Comparison of ENCODE assay signal across 14 mouse cellular contexts in the genomic region with DNA sequence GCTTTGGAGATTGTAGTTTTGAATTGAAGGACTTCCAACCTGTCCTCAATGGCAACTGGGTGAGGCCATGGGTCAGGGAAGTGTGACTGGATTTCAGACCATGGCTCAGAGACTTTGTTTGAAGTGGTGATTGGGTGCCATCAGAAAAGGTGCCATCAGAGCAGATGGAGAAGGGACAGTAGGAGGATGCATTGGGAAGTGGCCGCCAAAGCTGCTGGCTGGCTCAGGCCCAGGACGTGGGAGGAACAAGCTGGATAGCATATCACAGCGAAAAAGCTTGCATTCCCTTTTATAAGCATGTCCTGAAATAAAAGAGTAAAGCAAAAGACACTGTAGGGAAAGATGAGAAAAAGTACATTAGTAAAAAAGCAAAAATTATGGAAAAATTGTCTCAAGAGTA. TPM values are rescaled to one million over a fixed set of nuclear protein-coding genes. Genes with fewer than 3 reads are reported as not detected.
DNase-seq lines count a peak whose midpoint lies in the region; ATAC-seq and TF ChIP-seq lines count a peak whose summit lies in the region.
"Had no signal": no experiment of that assay in that cellular context is flagged by ENCODE, and none has a peak within 500 bp of the region (broad histone marks: within the 10 kb centered on the region; RNA-seq: fewer than 3 reads in every experiment).

No protein-coding gene starts in this region.

- 80% methylated on average over 3 of the region's 3 CpGs for WGBS in hindbrain, postnatal 0 days

- no peak overlapping the region for H3K27ac ChIP-seq in hindbrain, postnatal 0 days
- H3K27ac ChIP-seq: limb, embryonic 13.5 days; lung, embryonic 15.5 days; midbrain, embryonic 10.5 days had no signal

- H3K9me3 ChIP-seq in hindbrain, postnatal 0 days (ENCODE audit: low read length) = no peaks in the 10 kb centered on the region
- H3K9me3 ChIP-seq: lung, embryonic 15.5 days; midbrain, embryonic 10.5 days had no signal

- H3K36me3 ChIP-seq in hindbrain, postnatal 0 days (ENCODE audit: insufficient read depth, low read length) = no peaks in the 10 kb centered on the region
- H3K36me3 ChIP-seq: limb, embryonic 13.5 days; lung, embryonic 15.5 days; midbrain, embryonic 10.5 days had no signal

- H3K4me2 ChIP-seq in hindbrain, postnatal 0 days (ENCODE audit: low read depth, low read length) = no peak overlapping the region
- H3K4me2 ChIP-seq: limb, embryonic 13.5 days; lung, embryonic 15.5 days had no signal

- peak; percentile 93 to 94 for DNase-seq in cerebellum, postnatal 14 days
- DNase-seq in layer of hippocampus, adult 18-20 months (ENCODE audit: low spot score in 2 of 2) = peak; percentile 86 to 95
- DNase-seq in left cerebral cortex, adult 9 months (ENCODE audit: low spot score in 2 of 2) = peak; percentile 71 to 96
- peak; percentile 89 for DNase-seq in telencephalon, adult 2 months (ENCODE audit: low read depth, low spot score)
- no peak for DNase-seq in hindbrain, postnatal 0 days (ENCODE audit: low spot score)
- no peak for DNase-seq in urinary bladder, postnatal 36 days (ENCODE audit: low spot score in 2 of 2)
- no peak for DNase-seq in ovary, postnatal 36 days (ENCODE audit: low spot score)
- DNase-seq: adrenal gland, postnatal 25 days; heart, postnatal 36 days; kidney, adult 11 months; thymus, adult 18-20 months had no signal

- no peak for ATAC-seq in hindbrain, postnatal 0 days

- H3K9ac ChIP-seq in hindbrain, postnatal 0 days (replicated peaks; ENCODE audit: low read length) = no peak overlapping the region
- H3K9ac ChIP-seq: limb, embryonic 13.5 days; lung, embryonic 15.5 days had no signal

- no peaks in the 10 kb centered on the region for H3K27me3 ChIP-seq in hindbrain, postnatal 0 days (ENCODE audit: insufficient read depth, low read length)
- H3K27me3 ChIP-seq: limb, embryonic 13.5 days; lung, embryonic 15.5 days had no signal

- H3K4me3 ChIP-seq in hindbrain, postnatal 0 days (ENCODE audit: low read length) = no peak overlapping the region
- H3K4me3 ChIP-seq: limb, embryonic 13.5 days; lung, embryonic 15.5 days; midbrain, embryonic 10.5 days had no signal

- no peaks in the 10 kb centered on the region for H3K4me1 ChIP-seq in hindbrain, postnatal 0 days (ENCODE audit: insufficient read depth, low read length)
- H3K4me1 ChIP-seq: limb, embryonic 13.5 days; lung, embryonic 15.5 days; midbrain, embryonic 10.5 days had no signal

- no peak for TF ChIP-seq CTCF in hindbrain, postnatal 0 days (IDR thresholded peaks at IDR 0.05; ENCODE audit: low read depth)

RNA-seq across cellular contexts. Expression of gene Lmbrd1, which starts 16.9 kb away (rescaled TPM):
- total RNA-seq in layer of hippocampus, adult 18-20 months (2021) = 100 to 1,000 TPM; 113 to 114 TPM
- 31.0 and 42.0 TPM in 2 replicates for total RNA-seq in hindbrain, postnatal 0 days (2014; rRNA removed)
- polyA plus RNA-seq in hindbrain, postnatal 0 days (2015; fragmentation: Nextera tagmentation; extraction: Ambion mirVana) = 51.9 and 57.0 TPM in 2 replicates

Comparison
In these comparisons a context has a peak if more than half of its experiments do, and no peak if none do; other contexts are left out.
1. DNase-seq: peak in cerebellum, postnatal 14 days (2 of 2), layer of hippocampus, adult 18-20 months (2 of 2), left cerebral cortex, adult 9 months (2 of 2) and telencephalon, adult 2 months (single experiment); none in hindbrain, postnatal 0 days (single experiment), urinary bladder, postnatal 36 days (0 of 2) and ovary, postnatal 36 days (single experiment).